Mouse (Mus musculus): ENCODE data around the gene Shc4.
A peak's percentile ranks its signal among the peaks of the same experiment; 100 is the strongest.

Gene Shc4

GRCm38 (mm10) chr2:125685441-125686150 lies 38.4 kb downstream of the Shc4 start:
- DNase-seq (ENCODE audit: low read depth, low spot score): no peak

GRCm38 (mm10) chr2:125684559-125685440 lies 39.1 kb downstream of the Shc4 start:
- no peak for DNase-seq (ENCODE audit: low read depth, low spot score)

- DNase-seq (ENCODE audit: low read depth, low spot score): peak; percentile 20
These were observed 40.1 kb downstream of the Shc4 start for GRCm38 (mm10) chr2:125683895-125684294.

GRCm38 (mm10) chr2:125681811-125682210 lies 42.1 kb downstream of the Shc4 start:
- DNase-seq (ENCODE audit: low read depth, low spot score): no peak

- peak; percentile 90 for DNase-seq (ENCODE audit: low read depth, low spot score)
These were observed 50.9 kb downstream of the Shc4 start, which contains the start of gene Eid1 for GRCm38 (mm10) chr2:125672957-125673631. TSS of gene Eid1 (plus strand) at chr2:125673095.

GRCm38 (mm10) chr2:125672568-125672956 lies 51.4 kb downstream of the Shc4 start:
- DNase-seq (ENCODE audit: low read depth, low spot score): no peak

GRCm38 (mm10) chr2:125670846-125671245 lies 53.1 kb downstream of the Shc4 start:
- DNase-seq (ENCODE audit: low read depth, low spot score): peak; percentile 65

GRCm38 (mm10) chr2:125667721-125668120 lies 56.2 kb downstream of the Shc4 start:
- DNase-seq (ENCODE audit: low read depth, low spot score): no peak

GRCm38 (mm10) chr2:125667184-125667583 lies 56.8 kb downstream of the Shc4 start:
- DNase-seq (ENCODE audit: low read depth, low spot score): peak; percentile 62

- no peak for DNase-seq (ENCODE audit: low read depth, low spot score)
These were observed 57.3 kb downstream of the Shc4 start for GRCm38 (mm10) chr2:125666668-125667067.

- no peak for DNase-seq (ENCODE audit: low read depth, low spot score)
These were observed 58.0 kb downstream of the Shc4 start for GRCm38 (mm10) chr2:125665909-125666308.

GRCm38 (mm10) chr2:125665213-125665612 lies 58.7 kb downstream of the Shc4 start:
- no peak for DNase-seq (ENCODE audit: low read depth, low spot score)

- no peak for DNase-seq (ENCODE audit: low read depth, low spot score)
These were observed 61.4 kb downstream of the Shc4 start for GRCm38 (mm10) chr2:125662517-125662916.

GRCm38 (mm10) chr2:125661156-125661555 lies 62.8 kb downstream of the Shc4 start:
- DNase-seq (ENCODE audit: low read depth, low spot score): no peak

GRCm38 (mm10) chr2:125660537-125661130 lies 63.3 kb downstream of the Shc4 start:
- DNase-seq (ENCODE audit: low read depth, low spot score): no peak

GRCm38 (mm10) chr2:125659823-125660536 lies 64.0 kb downstream of the Shc4 start:
- DNase-seq (ENCODE audit: low read depth, low spot score): peak; percentile 68

GRCm38 (mm10) chr2:125655391-125655790 lies 68.6 kb downstream of the Shc4 start:
- DNase-seq (ENCODE audit: low read depth, low spot score): no peak

GRCm38 (mm10) chr2:125653286-125653685 lies 70.7 kb downstream of the Shc4 start:
- DNase-seq (ENCODE audit: low read depth, low spot score): no peak

GRCm38 (mm10) chr2:125651563-125651962 lies 72.4 kb downstream of the Shc4 start:
- DNase-seq (ENCODE audit: low read depth, low spot score): no peak

GRCm38 (mm10) chr2:125650742-125651352 lies 73.1 kb downstream of the Shc4 start:
- DNase-seq (ENCODE audit: low read depth, low spot score): no peak

- no peak for DNase-seq (ENCODE audit: low read depth, low spot score)
These were observed 73.9 kb downstream of the Shc4 start for GRCm38 (mm10) chr2:125650038-125650437.

All from A20 (cell line).